Mouse (Mus musculus): Measurements from ENCODE around the gene Krtap17-1.

The Krtap17-1 gene

DNA sequence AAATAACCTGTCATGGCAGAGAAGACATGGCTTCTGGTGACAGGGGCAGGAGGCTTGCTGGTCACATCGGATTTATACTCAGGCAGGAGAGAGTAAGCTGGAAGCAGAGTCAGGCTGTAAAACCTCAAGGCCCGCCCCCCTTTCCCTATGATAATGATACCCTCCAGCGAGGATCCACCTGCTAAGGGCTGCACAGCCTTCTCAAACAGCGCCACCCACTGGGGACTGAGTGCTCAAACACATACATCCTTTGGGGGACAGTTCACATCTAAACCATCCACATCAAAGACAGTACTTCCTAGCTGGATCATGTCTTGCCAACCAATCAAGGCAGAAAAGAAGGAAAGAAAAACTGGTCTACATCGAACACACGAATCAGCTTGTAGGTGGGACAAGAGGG is 29.6 kb downstream of the Krtap17-1 start:
- DNase-seq: no peak

DNA sequence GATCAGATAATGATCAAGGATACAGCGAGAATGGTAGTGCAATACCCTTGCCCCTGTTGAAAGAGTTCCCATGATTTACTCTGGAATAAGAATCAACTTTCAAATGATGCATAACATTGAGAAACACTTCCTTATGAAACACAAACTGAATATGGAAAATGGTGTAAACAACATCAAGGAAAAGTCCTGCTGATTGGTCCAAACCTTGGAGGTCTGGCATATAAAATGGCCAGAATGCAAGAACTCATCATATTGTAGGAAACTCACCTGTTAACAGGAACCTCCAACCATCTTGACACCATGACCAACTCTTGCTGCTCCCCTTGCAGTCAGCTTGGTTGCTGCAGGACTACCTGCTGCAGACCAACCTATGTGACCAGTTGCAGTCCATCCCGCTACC is 45.6 kb downstream of the Krtap17-1 start, which contains the start of gene Krtap9-5:
TSS of gene Krtap9-5 (plus strand) at position 301 of the 400 bp plus-strand sequence.
- DNase-seq: no peak

All from thymus, postnatal 25 days (tissue).